Mouse (Mus musculus) limb, embryonic 12.5 days (tissue): ENCODE results near the gene Akap4. TPM values are rescaled to one million over a fixed set of nuclear protein-coding genes. Genes with fewer than 3 reads are reported as not detected.

Experiments
- polyA plus RNA-seq: library from polyadenylated mRNA; unstranded; fragments of >200 nt; fragmentation: Nextera tagmentation; extraction: Ambion mirVana; gene quantifications from 2 replicates; pipeline ENCODE4 v1.2.1, GENCODE M21; 2016

The Akap4 gene
- polyA plus RNA-seq, 1 experiment from 2014 or later: not detected

Other genes starting within 250 kb of the Akap4 start
- gene Ccnb3, start 25.9 kb upstream of the Akap4 start, polyA plus RNA-seq: 0.08 and 0.11 TPM in 2 replicates